Mouse (Mus musculus): ENCODE results near the gene Lrp8.

DNA sequence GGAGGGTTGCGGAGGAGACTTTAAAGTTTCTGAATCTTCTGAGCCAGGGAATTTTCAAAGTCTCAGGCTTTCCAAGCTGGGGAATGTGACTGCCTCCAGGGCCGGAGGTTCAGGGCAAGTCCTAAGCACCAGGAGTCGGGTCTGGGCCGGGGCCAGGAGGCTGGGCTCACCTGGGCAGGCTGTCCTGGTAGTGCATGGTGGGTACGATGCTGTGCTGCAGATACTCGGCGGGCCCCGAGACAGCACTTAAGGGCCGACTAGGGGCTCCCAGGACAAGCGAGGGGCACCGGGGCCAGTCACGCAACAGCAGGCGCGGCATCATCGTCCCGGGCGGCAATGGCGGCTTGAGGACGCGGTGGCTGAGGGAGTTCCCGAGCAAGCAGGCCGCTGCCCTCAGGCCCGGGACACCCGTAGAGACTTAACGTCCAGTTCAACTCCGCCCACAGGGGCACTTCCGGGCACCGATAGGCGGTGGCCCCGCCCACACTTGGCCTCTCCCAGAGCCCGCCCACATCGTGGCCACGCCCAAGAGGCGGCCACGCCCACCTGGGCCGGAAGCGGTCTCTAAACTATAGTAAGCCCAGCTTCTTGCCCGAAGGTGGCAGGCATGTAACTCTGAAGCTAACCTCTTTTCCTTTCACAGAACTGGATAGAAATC is 121.2 kb downstream of the Lrp8 start, which contains the start of gene Cpt2:
- peak; percentile 96 for TF ChIP-seq POLR2A (IDR thresholded peaks at IDR 0.05; ENCODE audit: borderline replicate concordance, extremely low read depth, low read depth, low read length)
- no peak for TF ChIP-seq CTCF (IDR thresholded peaks at IDR 0.05; ENCODE audit: insufficient read depth, low read length)
